Comparison of ENCODE assay signal across 24 mouse cellular contexts in the genomic region with DNA sequence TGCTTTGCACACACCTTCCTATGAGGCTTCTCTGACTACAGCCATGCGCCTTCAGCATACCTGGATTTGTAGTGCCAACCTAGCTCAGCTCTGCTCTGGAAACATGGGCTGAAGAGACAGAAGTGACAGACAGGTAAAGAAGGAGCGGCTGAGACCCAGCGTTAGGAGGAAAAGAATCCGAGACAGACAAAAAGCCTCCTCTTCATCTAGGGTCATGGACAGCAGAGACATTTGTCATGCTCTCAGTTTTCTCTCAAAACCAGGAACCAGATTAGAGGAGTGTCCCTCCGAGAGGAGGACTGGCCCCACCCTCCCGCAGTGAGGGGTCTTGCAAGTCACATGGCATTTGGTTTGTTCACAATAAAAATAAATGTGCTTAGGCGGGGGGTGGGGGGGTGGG.
DNase-seq lines count a peak whose midpoint lies in the region; ATAC-seq and TF ChIP-seq lines count a peak whose summit lies in the region.
"Had no signal": no experiment of that assay in that cellular context is flagged by ENCODE, and none has a peak within 500 bp of the region (broad histone marks: within the 10 kb centered on the region; RNA-seq: fewer than 3 reads in every experiment).

No protein-coding gene starts in this region.

- 41% methylated on average over 7 of the region's 7 CpGs for whole genome bisulfite sequencing in hindbrain, embryonic 10.5 days
- 43% methylated on average over 7 of the region's 7 CpGs for WGBS in hindbrain, embryonic 16.5 days
- WGBS in hindbrain, embryonic 14.5 days, result 40% methylated on average over 7 of the region's 7 CpGs
- WGBS in liver, postnatal 0 days (ENCODE audit: insufficient replicate concordance), result 41% methylated on average over 7 of the region's 7 CpGs

- H3K27me3 ChIP-seq in hindbrain, embryonic 10.5 days (ENCODE audit: insufficient read depth, poor library complexity, severe bottlenecking), result no peaks in the 10 kb centered on the region
- H3K27me3 ChIP-seq in hindbrain, embryonic 16.5 days (replicated peaks; ENCODE audit: control insufficient read depth, insufficient read depth, low read length), result no peaks in the 10 kb centered on the region
- no peaks in the 10 kb centered on the region for H3K27me3 ChIP-seq in hindbrain, embryonic 14.5 days (ENCODE audit: control insufficient read depth, insufficient read depth, low read length)
- H3K27me3 ChIP-seq in liver, postnatal 0 days (ENCODE audit: insufficient read depth, low read length), result no peaks in the 10 kb centered on the region
- H3K27me3 ChIP-seq: CH12.LX; forebrain, embryonic 15.5 days; intestine, embryonic 15.5 days; liver, embryonic 13.5 days; Patski had no signal

- ATAC-seq in hindbrain, embryonic 16.5 days, result no peak
- no peak for ATAC-seq in hindbrain, embryonic 14.5 days (ENCODE audit: low FRiP score)
- no peak for ATAC-seq in liver, postnatal 0 days
- ATAC-seq: forebrain, embryonic 15.5 days; intestine, embryonic 15.5 days; midbrain, embryonic 16.5 days; Patski had no signal

- no peak for TF ChIP-seq EP300 in liver, postnatal 0 days (IDR thresholded peaks at IDR 0.05; ENCODE audit: low read depth)

- H3K9me3 ChIP-seq in hindbrain, embryonic 10.5 days, result no peaks in the 10 kb centered on the region
- H3K9me3 ChIP-seq in hindbrain, embryonic 16.5 days (ENCODE audit: control insufficient read depth, low read length), result no peaks in the 10 kb centered on the region
- no peaks in the 10 kb centered on the region for H3K9me3 ChIP-seq in hindbrain, embryonic 14.5 days (ENCODE audit: control insufficient read depth, low read length)
- no peaks in the 10 kb centered on the region for H3K9me3 ChIP-seq in liver, postnatal 0 days (ENCODE audit: low read length)
- H3K9me3 ChIP-seq: forebrain, embryonic 15.5 days; intestine, embryonic 15.5 days; liver, embryonic 13.5 days had no signal

- no peaks in the 10 kb centered on the region for H3K36me3 ChIP-seq in hindbrain, embryonic 10.5 days
- no peaks in the 10 kb centered on the region for H3K36me3 ChIP-seq in hindbrain, embryonic 16.5 days (ENCODE audit: control insufficient read depth, insufficient read depth, low read length)
- H3K36me3 ChIP-seq in hindbrain, embryonic 14.5 days (replicated peaks; ENCODE audit: control insufficient read depth, insufficient read depth), result no peaks in the 10 kb centered on the region
- no peaks in the 10 kb centered on the region for H3K36me3 ChIP-seq in liver, postnatal 0 days (replicated peaks; ENCODE audit: insufficient read depth, low read length)
- H3K36me3 ChIP-seq: forebrain, embryonic 15.5 days; G1E; intestine, embryonic 15.5 days; liver, embryonic 13.5 days had no signal

- no peak overlapping the region for H3K4me2 ChIP-seq in hindbrain, embryonic 16.5 days (ENCODE audit: low read length)
- no peak overlapping the region for H3K4me2 ChIP-seq in hindbrain, embryonic 14.5 days (replicated peaks)
- H3K4me2 ChIP-seq in liver, postnatal 0 days (ENCODE audit: low read depth, low read length), result no peak overlapping the region
- H3K4me2 ChIP-seq: forebrain, embryonic 15.5 days; intestine, embryonic 15.5 days; liver, embryonic 13.5 days; lung, embryonic 14.5 days had no signal

- peak overlapping the region; percentile 73; the same call in 1 of the 2 replicates for H3K27ac ChIP-seq in hindbrain, embryonic 10.5 days
- H3K27ac ChIP-seq in hindbrain, embryonic 16.5 days (ENCODE audit: low read depth, low read length), result no peak overlapping the region
- peak overlapping the region; percentile 26; the same call in 1 of the 2 replicates for H3K27ac ChIP-seq in hindbrain, embryonic 14.5 days
- no peak overlapping the region for H3K27ac ChIP-seq in liver, postnatal 0 days (ENCODE audit: low read depth)
- H3K27ac ChIP-seq: forebrain, embryonic 15.5 days; intestine, embryonic 15.5 days; liver, embryonic 13.5 days; stomach, postnatal 0 days had no signal

- H3K4me1 ChIP-seq in hindbrain, embryonic 10.5 days (replicated peaks), result peaks cover 34% of the 10 kb centered on the region
- H3K4me1 ChIP-seq in hindbrain, embryonic 16.5 days (ENCODE audit: control insufficient read depth, insufficient read depth, low read depth, low read length), result peaks cover 6% of the 10 kb centered on the region; the same call in 1 of the 2 replicates
- peaks cover 16% of the 10 kb centered on the region for H3K4me1 ChIP-seq in hindbrain, embryonic 14.5 days (replicated peaks; ENCODE audit: control insufficient read depth, insufficient read depth, low read length)
- no peaks in the 10 kb centered on the region for H3K4me1 ChIP-seq in liver, postnatal 0 days (ENCODE audit: insufficient read depth)
- H3K4me1 ChIP-seq: intestine, embryonic 15.5 days; liver, embryonic 13.5 days had no signal

- no peak for TF ChIP-seq CTCF in liver, postnatal 0 days (IDR thresholded peaks at IDR 0.05; ENCODE audit: low read depth)

- H3K9ac ChIP-seq in hindbrain, embryonic 16.5 days (ENCODE audit: low read depth, low read length), result no peak overlapping the region
- H3K9ac ChIP-seq in hindbrain, embryonic 14.5 days, result no peak overlapping the region
- no peak overlapping the region for H3K9ac ChIP-seq in liver, postnatal 0 days (replicated peaks)
- H3K9ac ChIP-seq: forebrain, embryonic 15.5 days; intestine, embryonic 15.5 days; liver, embryonic 13.5 days; lung, embryonic 14.5 days had no signal

- H3K4me3 ChIP-seq in hindbrain, embryonic 10.5 days, result no peak overlapping the region
- H3K4me3 ChIP-seq in hindbrain, embryonic 16.5 days (ENCODE audit: low read length), result no peak overlapping the region
- no peak overlapping the region for H3K4me3 ChIP-seq in hindbrain, embryonic 14.5 days (replicated peaks; ENCODE audit: low read length)
- no peak overlapping the region for H3K4me3 ChIP-seq in liver, postnatal 0 days (ENCODE audit: low read depth, low read length)
- H3K4me3 ChIP-seq: forebrain, embryonic 15.5 days; intestine, embryonic 15.5 days; liver, embryonic 13.5 days; myocyte had no signal

- no peak for DNase-seq in hindbrain, embryonic 10.5 days (ENCODE audit: low spot score)
- peak; percentile 46 to 60 for DNase-seq in thymus, postnatal 36 days
- no peak for DNase-seq in thymus, adult 18-20 months
- no peak for DNase-seq in hindbrain, embryonic 14.5 days (ENCODE audit: low spot score)
- no peak for DNase-seq in liver, postnatal 0 days
- no peak for DNase-seq in layer of hippocampus, adult 9-10 months (ENCODE audit: low spot score)
- DNase-seq: B cell, adult 2 months; cerebellum, adult 11 months; cerebellum, adult 9-11 months; heart, adult 11 months; kidney, adult 8-10 months; kidney, postnatal 10 days; layer of hippocampus, postnatal 36 days; liver, embryonic 13.5 days; lung, embryonic 14.5 days had no signal

Comparison
In these comparisons a context has a peak if more than half of its experiments do, and no peak if none do; other contexts are left out.
1. DNase-seq: peak in thymus, postnatal 36 days (2 of 2); none in hindbrain, embryonic 10.5 days (single experiment), thymus, adult 18-20 months (0 of 2), hindbrain, embryonic 14.5 days (single experiment), liver, postnatal 0 days (single experiment) and layer of hippocampus, adult 9-10 months (single experiment).
2. H3K27ac ChIP-seq: peak in hindbrain, embryonic 10.5 days (single experiment) and hindbrain, embryonic 14.5 days (single experiment); none in hindbrain, embryonic 16.5 days (single experiment) and liver, postnatal 0 days (single experiment).